Mouse (Mus musculus) forebrain, embryonic 13.5 days (tissue): ENCODE results near the gene Fgfr3. TPM values are rescaled to one million over a fixed set of nuclear protein-coding genes. Genes with fewer than 3 reads are reported as not detected.

Source experiments
- polyA plus RNA-seq: library from polyadenylated mRNA; unstranded; fragments of >200 nt; fragmentation: Nextera tagmentation; extraction: Ambion mirVana; gene quantifications from 2 replicates; pipeline ENCODE4 v1.2.1, GENCODE M21; 2015

The Fgfr3 gene
- polyA plus RNA-seq, 1 experiment from 2014 or later = 59.5 TPM

Other genes starting within 250 kb of the Fgfr3 start
- 51.0 and 57.7 TPM in 2 replicates for gene Fam53a, start 92.0 kb upstream of the Fgfr3 start, polyA plus RNA-seq
- gene Gm9903, start 91.7 kb upstream of the Fgfr3 start, polyA plus RNA-seq = 0.55 and 0.61 TPM in 2 replicates
- 222 and 225 TPM in 2 replicates for gene Slbp, start 69.1 kb upstream of the Fgfr3 start, polyA plus RNA-seq
- gene Tacc3, start 63.5 kb upstream of the Fgfr3 start, polyA plus RNA-seq = 189 and 190 TPM in 2 replicates
- 33.0 and 37.8 TPM in 2 replicates for gene Tmem129, start 63.3 kb upstream of the Fgfr3 start, polyA plus RNA-seq
- gene Letm1, start 61.1 kb downstream of the Fgfr3 start, polyA plus RNA-seq = 47.5 and 50.4 TPM in 2 replicates
- 83.8 and 86.8 TPM in 2 replicates for gene Nsd2, start 99.1 kb downstream of the Fgfr3 start, polyA plus RNA-seq
- gene Nelfa, start 214.7 kb downstream of the Fgfr3 start, polyA plus RNA-seq = 50.9 and 55.6 TPM in 2 replicates